Mouse (Mus musculus): Measurements from ENCODE around the gene Zfp462. TPM values are rescaled to one million over a fixed set of nuclear protein-coding genes. Genes with fewer than 3 reads are reported as not detected.

Gene Zfp462
- total RNA-seq, 2 experiments from 2014 or later, result 13.7 to 21.1 TPM

- DNase-seq, result peak; percentile 52
- intact Hi-C loops (cut with DNase I; ENCODE audit: low total_unique reads), result no loop called here
Measured at GRCm38 (mm10) chr4:54948616-54949560, 4.0 kb downstream of the Zfp462 start.

DNA sequence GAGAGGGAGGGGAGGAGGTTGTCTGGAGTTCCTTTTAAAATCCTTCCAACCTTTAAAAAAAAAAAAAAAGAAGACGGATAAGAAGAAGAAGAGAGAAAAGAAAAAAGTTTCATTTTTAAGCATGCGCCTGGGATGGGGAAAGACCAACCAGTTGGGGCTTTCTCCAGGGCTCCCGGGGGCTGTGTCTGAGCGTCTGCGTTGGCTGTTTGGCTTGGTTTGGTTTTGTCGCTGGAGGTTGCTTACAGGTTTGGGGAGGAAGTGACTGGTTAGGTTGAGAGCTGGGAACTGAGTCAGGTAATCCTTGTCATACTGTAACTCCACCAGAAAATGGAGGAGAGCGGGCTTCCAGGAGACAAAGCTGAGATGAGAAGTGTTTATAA is 4.7 kb downstream of the Zfp462 start:
- DNase-seq, result no peak

DNA sequence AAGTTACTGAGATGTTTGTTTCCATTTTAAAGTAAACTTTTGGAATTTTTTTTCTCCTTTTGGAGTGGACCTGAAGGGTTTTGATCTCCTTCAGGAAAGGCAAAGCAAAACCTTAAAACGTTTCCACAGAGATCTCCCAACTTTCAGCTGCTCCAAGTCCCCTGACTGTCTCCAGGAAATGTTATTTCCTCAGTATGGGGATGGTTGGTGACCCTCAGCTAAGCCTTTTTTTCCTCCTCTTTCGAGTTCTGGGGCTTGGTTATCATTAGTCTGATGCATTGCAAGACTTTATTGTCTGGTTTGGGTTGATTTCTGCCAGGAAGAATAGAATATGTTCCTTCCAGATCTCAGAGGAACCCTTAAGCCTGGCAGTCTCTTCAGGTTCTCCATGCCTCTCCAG is 5.3 kb downstream of the Zfp462 start:
- DNase-seq, result no peak
- intact Hi-C loops (cut with DNase I; ENCODE audit: low total_unique reads), result no loop called here

More for the DNA sequence above, 4.7 kb downstream of the Zfp462 start:
- intact Hi-C loops (cut with DNase I; ENCODE audit: low total_unique reads), result no loop called here

DNA sequence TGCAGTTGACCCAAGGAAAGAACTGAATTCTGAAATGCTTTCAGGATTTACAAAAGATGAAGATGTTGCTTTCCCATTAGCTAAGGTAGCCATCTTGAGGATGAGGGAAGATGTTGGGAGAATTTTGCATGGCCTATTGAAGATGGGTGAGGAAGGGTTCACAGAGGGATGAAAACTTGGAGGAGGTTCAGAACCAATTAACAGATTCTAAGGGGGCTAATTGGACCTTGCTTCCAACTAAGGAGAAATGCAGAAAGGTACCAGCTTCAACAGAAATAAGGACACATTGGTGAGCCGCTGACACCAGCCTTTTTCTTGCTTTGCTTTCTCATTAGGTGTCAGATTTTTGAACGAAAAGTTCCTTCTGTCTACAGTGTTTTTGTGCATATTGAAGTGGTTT is 6.0 kb downstream of the Zfp462 start:
- no peak for DNase-seq
- intact Hi-C loops (cut with DNase I; ENCODE audit: low total_unique reads), result no loop called here

- intact Hi-C loops (cut with DNase I; ENCODE audit: low total_unique reads), result no loop called here
- no peak for DNase-seq
Measured at GRCm38 (mm10) chr4:54953657-54954395, 9.0 kb downstream of the Zfp462 start.

DNA sequence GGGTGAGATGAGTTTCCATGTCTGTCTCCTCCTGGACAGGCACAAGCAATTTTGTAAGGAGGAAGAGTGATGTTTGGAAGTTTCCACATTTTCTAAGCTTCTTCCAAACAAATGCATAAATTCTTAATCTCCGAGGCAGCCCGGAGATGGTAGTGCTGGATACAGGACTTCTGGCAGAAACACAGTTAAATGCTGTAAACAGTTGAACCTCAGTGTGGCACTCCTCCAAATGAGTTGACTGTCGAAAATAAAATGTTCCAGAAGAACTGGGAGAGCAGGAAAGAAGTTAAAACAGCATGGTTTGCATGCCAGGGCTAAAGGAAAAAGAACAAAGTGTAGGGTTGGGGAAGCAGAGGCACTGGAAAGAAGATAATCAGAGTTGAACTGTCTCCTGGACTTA is 9.6 kb downstream of the Zfp462 start:
- no peak for DNase-seq
- intact Hi-C loops (cut with DNase I; ENCODE audit: low total_unique reads), result no loop called here

DNA sequence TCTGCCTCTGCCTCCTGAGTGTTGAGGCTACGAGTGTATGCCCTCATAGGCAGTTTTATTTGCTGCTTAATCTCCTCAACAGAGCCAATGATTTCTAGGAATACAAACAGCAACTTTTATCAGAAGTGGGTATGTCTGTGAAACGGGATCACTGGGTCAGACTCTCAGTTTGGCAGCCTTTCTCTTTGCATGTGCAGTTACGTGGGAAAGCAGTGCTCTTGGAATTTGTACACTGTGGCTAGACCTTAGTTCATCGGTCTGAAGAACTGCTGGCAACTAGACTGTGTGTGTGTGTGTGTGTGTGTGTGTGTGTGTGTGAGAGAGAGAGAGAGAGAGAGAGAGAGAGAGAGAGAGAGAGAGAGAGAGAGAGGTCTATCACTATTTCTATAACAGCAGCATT is 15.9 kb downstream of the Zfp462 start:
- intact Hi-C loops (cut with DNase I; ENCODE audit: low total_unique reads), result no loop called here
- no peak for DNase-seq

GRCm38 (mm10) chr4:54962141-54962540 is 17.3 kb downstream of the Zfp462 start:
- no peak for DNase-seq
- intact Hi-C loops (cut with DNase I; ENCODE audit: low total_unique reads), result no loop called here

- intact Hi-C loops (cut with DNase I; ENCODE audit: low total_unique reads), result no loop called here
- no peak for DNase-seq
Measured at GRCm38 (mm10) chr4:54963551-54963950, 18.7 kb downstream of the Zfp462 start.

- intact Hi-C loops (cut with DNase I; ENCODE audit: low total_unique reads), result no loop called here
Measured at GRCm38 (mm10) chr4:54965169-54965695, 20.4 kb downstream of the Zfp462 start.

DNA sequence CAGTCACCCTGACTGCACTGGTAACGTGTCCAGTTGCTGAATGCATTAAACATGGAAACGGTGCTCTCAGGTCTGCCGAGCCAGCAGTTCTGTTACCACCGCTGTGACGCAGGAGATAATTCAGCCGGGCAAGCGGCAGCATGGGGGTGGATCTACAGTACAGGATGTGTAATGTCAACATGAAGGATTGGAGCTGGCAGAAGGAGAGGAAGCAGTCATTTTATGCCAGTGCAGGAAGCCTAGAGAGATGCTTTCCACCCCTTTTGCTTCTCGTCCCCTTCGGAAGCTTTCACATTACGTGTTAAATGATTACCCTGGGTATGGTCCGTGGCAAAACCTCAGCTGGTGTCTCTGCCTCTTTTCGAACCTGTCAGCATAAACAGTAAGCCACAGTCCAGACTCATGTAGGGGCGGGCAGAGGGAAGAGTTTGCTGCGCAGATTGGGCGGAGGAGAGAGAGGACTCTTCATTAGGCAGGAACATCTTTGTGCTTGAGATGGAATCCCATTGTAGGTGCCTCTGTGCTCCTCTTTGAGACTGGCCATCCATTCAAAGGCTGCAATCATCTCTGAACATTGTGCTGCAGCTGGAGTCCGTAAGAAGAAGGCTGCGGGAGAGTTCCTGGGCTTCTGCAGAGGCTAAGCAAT is 21.4 kb downstream of the Zfp462 start:
- DNase-seq, result no peak
- intact Hi-C loops (cut with DNase I; ENCODE audit: low total_unique reads), result no loop called here

More at GRCm38 (mm10) chr4:54965169-54965695, 20.4 kb downstream of the Zfp462 start:
- no peak for DNase-seq

DNA sequence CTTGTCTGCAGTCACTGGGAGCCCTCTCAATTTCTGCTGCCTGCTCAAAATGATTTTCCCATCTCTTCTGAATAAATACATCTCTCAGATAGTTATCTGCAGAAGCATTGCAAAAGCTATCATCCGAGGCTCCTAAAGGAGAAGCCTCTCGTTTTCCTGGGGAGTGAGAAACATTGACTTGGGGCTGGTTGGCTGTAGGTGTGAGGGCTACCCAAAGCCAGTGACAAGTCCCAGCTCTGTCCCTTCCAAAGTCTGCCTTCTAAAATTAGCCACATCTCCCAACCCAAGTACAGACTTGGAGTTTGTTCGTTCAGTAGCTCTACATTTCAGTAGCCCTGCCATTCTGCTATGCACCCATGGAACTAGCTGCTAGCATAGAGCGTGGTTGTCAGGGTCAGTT is 22.3 kb downstream of the Zfp462 start:
- intact Hi-C loops (cut with DNase I; ENCODE audit: low total_unique reads), result no loop called here

DNA sequence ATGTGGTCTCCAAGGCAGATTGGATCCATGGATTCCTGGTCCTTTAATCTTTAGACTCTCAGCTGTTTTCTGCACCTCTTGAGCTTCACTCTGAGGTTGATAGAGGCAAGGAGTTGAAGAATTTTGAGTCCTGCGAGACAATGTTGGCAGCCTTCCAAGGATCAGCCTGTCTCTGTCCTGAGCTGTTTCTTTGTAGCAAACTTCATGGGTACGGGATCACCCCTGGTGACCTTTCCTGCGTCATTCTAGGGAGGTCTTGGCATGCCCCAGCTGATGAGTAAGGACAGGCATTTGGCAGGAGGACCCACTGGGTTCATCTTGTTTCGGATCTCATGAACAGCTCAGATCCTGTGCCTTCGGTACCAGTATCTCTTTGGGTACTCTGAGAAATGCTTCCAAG is 22.9 kb downstream of the Zfp462 start:
- no peak for DNase-seq
- intact Hi-C loops (cut with DNase I; ENCODE audit: low total_unique reads), result no loop called here

More for the DNA sequence above, 22.3 kb downstream of the Zfp462 start:
- no peak for DNase-seq

DNA sequence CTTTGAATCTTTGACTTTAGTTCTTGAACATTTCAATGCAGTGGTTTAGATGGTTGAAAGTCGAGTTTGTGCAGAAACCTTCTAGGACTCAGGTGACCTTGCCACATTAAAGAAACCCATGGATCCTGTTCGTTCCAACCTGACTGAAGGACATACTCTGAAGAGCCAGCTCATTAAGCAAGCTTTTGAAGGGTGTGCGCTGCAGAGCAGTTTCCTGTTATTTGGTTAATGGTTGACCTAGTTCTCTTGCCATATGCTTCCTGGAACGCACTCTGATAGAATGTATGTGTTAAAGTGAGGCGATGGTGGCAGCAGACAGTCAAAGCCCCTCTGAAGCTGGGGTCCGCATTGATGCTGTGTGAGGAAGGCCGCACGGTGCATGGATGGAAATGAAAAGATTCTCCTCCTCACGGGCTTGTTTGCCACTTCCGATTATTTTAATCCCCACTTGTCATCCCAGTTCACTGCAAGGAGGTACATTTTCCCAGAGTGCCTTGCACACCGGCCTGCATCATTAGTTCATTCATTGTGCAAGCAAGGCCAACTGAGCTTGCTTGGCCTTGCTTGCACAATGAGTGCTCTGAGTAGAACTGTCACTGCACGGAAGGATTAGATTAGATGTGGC is 24.9 kb downstream of the Zfp462 start:
- no peak for DNase-seq
- intact Hi-C loops (cut with DNase I; ENCODE audit: low total_unique reads), result no loop called here

GRCm38 (mm10) chr4:54971386-54971785 is 26.5 kb downstream of the Zfp462 start:
- intact Hi-C loops (cut with DNase I; ENCODE audit: low total_unique reads), result no loop called here
- DNase-seq, result no peak

DNA sequence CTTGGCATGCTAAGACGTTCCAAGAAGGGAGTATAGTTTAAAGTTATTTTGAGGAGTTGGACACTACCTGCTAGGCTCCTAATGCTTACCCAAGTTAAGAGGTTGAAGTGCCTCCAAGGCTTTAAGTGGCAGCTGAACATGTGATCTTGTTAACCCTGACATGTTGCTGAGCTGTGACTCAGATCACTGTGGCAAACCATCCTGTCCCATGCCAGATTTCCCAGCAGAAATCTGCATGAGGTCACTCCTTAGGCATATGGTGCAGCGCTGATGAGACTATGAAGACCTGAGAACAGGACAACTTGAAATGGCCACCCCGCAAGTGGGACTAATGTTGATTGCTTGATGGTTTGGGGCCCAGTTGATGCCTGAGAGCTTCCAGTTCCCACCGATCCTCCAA is 27.2 kb downstream of the Zfp462 start:
- intact Hi-C loops (cut with DNase I; ENCODE audit: low total_unique reads), result no loop called here
- DNase-seq, result no peak

GRCm38 (mm10) chr4:54972827-54973560 is 28.1 kb downstream of the Zfp462 start:
- DNase-seq, result no peak
- intact Hi-C loops (cut with DNase I; ENCODE audit: low total_unique reads), result no loop called here

GRCm38 (mm10) chr4:54979771-54980472 is 35.1 kb downstream of the Zfp462 start:
- intact Hi-C loops (cut with DNase I; ENCODE audit: low total_unique reads), result no loop called here

More at GRCm38 (mm10) chr4:54979771-54980472, 35.1 kb downstream of the Zfp462 start:
- peak; percentile 73 for DNase-seq
